Mouse (Mus musculus): ENCODE results near the gene Ism1. TPM values are rescaled to one million over a fixed set of nuclear protein-coding genes. Genes with fewer than 3 reads are reported as not detected.
A peak's percentile ranks its signal among the peaks of the same experiment; 100 is the strongest.

The Ism1 gene
- total RNA-seq (2021) (10 to 100 TPM; 26.0 to 30.1 TPM), polyA plus RNA-seq (2012; rRNA removed) (19.1 and 22.0 TPM in 2 replicates)
- long read RNA-seq, transcript Ism1-202 (6 exons, 2,964 nt), result major isoform, 27 of 28 reads
- long read RNA-seq, partial matches to known transcripts, result 1 of 28 reads
- long read RNA-seq, other reads (novel, unspliced or antisense), result 0 of 28 reads

DNA sequence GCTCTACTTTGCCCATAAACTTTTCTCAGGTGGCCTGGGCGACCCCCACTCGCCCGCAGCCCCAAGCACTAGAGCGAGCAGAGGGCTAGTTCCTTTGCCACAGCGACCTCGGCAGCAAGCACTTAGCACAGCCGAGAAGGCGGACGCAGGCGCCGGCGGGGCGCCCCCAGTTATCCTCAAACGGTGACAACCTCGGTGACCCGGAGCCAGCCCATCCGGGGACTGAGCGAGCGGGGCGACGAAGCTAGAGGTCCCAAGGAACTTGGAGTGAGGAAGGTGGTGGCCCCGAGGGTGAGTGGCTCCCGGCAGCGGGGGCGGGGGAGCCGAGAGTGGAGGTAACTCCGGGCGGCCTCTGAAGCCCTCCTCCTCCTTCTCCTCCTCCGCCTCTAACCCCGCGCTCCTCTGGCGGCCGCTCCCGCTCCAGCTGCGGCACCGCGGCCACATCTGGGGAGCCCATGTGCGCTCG, at the start of gene Ism1:
Gene Ism1 (plus strand): TSS at position 370 of the 466 bp plus-strand sequence.
- no peak for DNase-seq

GRCm38 (mm10) chr2:139628731-139629130, 49.2 kb upstream of the Ism1 start:
- no peak for DNase-seq

- no peak for DNase-seq
Measured at GRCm38 (mm10) chr2:139629653-139630052, 48.3 kb upstream of the Ism1 start.

- DNase-seq, result no peak
Measured at GRCm38 (mm10) chr2:139634506-139634905, 43.5 kb upstream of the Ism1 start.

- DNase-seq, result peak; percentile 25
Measured at GRCm38 (mm10) chr2:139637861-139638260, 40.1 kb upstream of the Ism1 start.

DNA sequence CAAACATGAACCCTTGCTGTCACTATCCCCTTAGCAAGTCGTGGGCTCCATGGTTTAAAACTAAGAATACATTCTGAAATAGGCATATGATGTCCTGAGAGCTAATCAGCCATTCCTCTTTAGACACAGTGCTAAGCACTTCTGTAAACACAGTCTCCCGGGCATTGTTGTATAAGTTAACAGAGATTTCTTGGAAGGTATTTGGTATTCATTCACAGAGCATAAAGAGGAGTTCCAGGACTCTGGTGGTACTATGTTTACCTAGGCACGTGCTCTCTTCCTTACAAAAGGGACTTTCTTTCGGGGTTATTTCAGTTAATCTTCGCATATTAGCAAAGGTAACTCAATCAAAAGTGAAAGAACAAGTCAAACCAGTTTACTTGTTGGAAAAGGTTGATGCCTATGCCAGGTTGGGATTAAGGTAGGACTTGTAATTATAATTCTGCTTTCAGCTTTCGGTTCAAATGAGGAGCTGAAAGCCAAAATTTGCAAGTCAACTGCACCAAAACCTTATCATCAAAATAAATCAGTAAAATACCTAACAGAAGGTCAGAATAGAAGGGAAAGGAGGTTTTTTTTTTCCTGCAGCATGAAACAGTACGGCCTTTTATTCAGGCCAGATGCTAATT, 36.1 kb upstream of the Ism1 start:
- DNase-seq, result no peak

DNA sequence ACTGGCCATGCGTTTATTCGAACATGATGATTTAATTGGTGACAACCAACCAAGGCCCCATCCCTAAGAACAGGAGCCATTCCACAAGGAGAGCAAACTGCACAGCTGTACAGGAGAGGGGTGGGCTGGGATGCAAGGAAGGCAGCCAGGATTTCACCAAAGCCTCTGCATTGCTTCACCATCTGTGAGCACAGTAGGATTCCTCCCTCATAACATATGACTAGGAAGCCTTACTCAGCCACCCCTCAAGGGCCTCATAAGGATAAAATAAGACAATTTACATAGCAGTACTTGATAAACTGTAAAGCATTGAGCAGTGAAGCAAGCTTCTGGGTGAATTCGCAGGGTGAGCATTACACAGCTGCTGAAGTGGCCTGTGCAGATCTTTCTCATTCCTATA, 28.5 kb upstream of the Ism1 start:
- DNase-seq, result no peak

DNA sequence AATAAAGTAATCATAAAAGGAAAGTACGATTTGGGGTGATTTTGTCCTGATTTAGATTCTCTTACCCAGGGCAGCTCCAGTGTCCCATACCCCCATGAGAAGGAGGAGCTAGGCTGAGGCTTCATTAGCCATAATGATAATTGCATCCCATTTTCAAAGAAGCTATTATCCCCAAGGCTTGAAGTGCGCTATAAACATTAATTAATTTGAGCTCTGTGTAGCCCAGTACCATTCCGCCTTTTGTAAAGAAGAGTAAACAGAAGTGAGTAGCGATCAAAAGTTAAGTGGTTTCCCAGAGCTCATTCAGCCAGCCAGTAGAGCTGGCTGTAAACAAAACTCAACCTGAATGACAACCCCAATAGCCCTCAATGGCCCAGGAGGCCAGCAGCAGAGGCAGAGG, 21.2 kb upstream of the Ism1 start:
- DNase-seq, result no peak

GRCm38 (mm10) chr2:139671838-139672237, 6.1 kb upstream of the Ism1 start:
- no peak for DNase-seq

GRCm38 (mm10) chr2:139672371-139672770, 5.6 kb upstream of the Ism1 start:
- DNase-seq, result no peak

- peak; percentile 95 for DNase-seq
Measured at GRCm38 (mm10) chr2:139677065-139677762, 764 bp upstream of the Ism1 start.

DNA sequence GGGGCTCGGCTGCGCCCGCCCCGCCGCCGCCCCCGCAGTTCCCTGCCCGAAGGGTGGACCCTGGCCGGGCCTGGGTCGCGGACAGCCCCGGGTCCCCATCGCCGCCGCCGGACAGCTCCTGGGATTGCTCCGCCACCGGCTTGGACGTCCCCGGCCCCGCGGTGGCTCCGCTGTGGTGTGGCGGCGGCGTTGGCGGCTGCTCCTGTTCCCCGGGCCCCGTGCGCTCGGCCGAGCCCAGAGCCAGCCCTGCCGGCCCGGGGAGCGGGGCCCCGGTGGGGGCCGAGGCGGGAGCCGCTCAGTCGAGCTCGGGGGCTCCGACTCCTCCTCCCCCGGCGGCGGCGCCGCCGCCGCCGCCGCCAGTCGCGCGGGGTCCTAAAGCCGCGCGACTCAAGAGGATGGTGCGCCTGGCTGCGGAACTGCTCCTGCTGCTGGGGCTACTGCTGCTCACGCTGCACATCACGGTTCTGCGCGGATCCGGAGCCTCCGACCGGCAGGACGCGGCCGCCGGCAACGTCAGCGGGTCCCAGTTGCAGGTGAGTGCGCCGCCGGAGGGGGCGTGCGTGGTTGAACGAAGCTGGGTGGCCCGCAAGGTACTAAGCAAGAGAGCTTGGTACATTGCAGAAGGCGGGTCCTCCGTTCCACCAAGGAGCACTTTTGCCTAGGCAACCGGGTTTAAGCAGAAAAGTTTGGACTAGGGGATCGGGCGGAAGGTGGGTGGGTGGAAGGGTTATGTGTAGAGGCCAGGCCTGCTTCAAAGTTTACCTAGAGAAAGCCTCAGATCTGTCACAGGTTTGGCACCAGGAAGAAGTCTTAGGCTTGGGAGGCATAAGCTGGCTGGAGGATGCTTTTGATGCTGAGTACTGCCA, 530 bp downstream of the Ism1 start:
- peak; percentile 79 for DNase-seq

GRCm38 (mm10) chr2:139682540-139682939, 4.6 kb downstream of the Ism1 start:
- no peak for DNase-seq

DNA sequence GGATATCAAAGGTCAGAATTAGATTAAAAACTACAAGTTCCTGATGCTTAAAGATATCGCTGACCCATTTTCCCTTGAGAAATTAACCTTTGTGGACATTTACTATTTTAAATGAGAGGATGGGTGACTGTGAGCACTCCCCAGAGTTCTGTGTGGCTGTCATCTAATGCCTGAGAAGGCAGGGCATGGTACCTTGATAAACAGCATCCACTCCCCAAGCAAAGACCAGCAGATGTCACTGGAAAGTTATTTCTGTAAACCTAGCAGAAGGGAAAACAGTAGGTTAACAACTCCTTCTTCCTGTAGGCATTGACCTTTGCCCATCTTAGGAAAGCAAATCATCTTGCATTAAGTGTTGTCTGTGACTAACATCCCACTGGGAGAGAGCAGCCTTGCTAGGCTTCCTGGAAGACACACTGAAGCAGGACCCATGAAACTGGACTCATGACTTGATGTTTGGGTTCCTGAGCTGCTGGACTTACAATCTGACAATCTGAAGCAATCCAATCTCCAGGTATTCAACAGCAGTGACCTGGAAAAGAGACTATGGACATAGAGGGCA, 11.5 kb downstream of the Ism1 start:
- no peak for DNase-seq

- DNase-seq, result no peak
Measured at GRCm38 (mm10) chr2:139693521-139693920, 15.5 kb downstream of the Ism1 start.

DNA sequence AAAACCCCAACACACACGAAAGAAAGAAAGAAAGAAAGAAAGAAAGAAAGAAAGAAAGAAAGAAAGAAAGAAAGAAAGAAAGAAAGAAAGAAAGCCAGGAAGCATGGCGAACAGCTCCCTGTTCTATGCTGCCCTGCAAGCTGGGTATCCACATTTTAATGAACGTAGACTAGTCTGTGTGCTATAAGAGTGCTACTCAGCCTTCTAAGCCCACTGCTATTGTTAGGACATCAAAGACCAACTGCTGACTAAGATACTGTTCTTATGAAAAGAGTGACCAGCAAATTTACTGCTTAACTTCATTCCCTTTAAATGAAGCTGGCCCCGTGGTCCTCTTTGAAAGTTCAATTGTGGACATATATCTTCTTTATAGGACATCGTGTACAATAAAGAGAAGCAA, 16.7 kb downstream of the Ism1 start:
- DNase-seq, result no peak

GRCm38 (mm10) chr2:139696578-139696977, 18.6 kb downstream of the Ism1 start:
- no peak for DNase-seq

DNA sequence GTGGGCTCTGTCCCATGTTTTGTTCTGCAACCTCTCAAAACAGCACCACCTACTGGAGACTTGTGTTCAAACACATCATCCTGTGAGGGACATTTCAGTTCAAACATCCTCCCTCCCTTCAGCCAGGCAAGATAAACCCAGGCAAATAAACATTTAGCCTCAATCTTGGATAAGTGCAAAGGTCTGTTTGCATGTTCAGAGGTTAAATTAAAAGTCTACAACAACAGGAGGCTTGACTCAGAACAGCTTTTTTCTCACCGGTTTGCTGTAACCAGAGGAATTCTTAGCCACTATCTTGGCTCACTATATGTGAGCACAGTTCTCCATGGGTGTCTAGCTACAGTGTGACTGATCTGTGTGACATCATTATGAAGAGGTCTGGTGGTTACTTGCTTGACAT, 22.6 kb downstream of the Ism1 start:
- no peak for DNase-seq

- DNase-seq, result no peak
Measured at GRCm38 (mm10) chr2:139704951-139705350, 27.0 kb downstream of the Ism1 start.

- no peak for DNase-seq
Measured at GRCm38 (mm10) chr2:139708194-139708899, 30.4 kb downstream of the Ism1 start.

DNA sequence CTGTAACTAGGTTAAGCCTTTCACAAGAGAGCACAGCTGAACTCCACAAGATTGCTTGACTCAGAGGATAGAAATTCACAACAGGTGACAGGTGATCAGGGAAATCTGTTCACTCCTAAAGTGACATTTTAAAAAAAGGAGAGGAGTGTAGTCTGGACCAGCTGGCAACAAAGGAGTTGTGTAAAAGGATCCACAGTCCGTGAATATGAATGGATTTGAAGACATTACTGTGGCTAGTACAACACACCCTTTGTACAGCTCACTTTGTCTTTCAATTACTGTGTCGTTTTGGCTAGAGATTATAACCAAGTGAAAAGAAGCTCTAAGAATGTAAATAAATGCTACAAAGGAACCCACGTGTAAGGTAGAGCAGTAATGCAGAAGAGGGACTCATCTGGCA, 33.7 kb downstream of the Ism1 start:
- no peak for DNase-seq
